Mouse (Mus musculus) adrenal gland (tissue): ENCODE measurements around the gene Cdk6.
"Not testable (repeated sequence)": the region's sequence is repeated elsewhere in the genome, so short reads cannot be mapped to it uniquely, and the experiment has no call there.

ENCODE experiments used
- intact Hi-C: fragments of 180-260 bp; cut with DNase I; formaldehyde crosslinking; loops from one replicate; pipeline ENCODE4 v1.15.1; 2025

Cdk6 gene

DNA sequence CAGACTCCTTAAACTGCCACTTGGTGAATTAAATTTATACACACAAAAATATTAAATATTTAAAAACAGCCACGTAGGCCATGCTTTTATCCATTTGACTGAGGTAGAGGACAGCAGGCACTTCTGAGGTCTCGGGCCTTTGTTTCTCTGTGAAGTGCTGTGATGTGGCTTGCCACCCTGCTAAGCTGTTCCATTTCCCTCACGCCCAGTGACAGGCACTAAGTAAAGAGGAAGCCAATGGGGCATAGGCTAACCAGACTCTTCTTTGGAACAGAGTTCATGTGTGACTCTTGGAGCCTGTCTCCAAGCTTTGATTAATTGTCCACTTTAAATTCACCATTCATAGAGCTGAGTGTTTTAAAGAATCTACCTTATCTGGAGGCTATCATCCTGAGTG is 79.5 kb downstream of the Cdk6 start:
- intact Hi-C loops: no loop called here

DNA sequence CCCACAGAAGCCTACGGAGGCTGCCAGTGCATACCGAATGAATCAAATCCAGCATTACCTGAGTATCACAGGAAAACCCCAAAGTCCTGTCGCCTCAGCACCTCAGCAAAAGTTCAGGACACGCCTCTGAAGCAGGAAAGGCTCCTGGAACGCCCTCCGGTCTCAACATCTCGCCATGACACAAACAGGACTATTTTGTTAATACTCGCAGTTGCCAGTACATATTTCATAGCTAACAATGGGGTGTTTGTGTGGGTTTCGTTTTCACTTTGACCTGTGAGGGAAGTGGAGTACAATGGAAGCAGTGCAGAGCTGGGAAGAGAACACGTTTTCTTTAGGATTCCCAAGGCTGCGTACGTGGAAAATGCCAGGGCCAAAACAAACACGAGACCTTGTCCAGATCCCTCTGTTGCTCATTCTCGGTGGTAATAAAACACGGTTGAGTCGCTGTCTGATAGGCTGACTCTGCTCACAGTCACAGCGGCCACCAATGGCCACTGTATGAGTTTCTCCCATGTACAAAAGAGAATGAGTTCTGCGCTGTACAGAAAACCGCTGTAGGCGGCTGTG is 91.9 kb downstream of the Cdk6 start:
- intact Hi-C loops: not testable (repeated sequence)

DNA sequence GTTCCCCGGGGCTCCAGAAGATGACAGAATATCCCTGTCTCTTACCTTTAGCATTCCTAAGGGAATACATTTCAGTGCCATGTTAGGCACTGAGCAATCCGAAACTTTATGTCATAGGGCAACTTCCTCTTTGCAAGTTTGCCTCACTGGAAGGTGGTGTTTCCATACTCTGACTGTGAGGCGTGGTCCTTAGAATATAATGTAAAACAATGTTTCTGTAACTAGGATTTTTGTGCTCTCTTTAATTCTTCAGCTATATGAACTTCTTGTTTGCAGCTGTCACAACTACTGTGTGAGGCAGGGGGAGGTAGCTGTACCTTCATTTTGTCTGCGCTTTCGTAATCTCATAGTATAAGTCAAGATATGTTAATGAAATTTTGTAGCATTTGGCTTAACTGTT is 92.8 kb downstream of the Cdk6 start:
- intact Hi-C loops: not testable (repeated sequence)

DNA sequence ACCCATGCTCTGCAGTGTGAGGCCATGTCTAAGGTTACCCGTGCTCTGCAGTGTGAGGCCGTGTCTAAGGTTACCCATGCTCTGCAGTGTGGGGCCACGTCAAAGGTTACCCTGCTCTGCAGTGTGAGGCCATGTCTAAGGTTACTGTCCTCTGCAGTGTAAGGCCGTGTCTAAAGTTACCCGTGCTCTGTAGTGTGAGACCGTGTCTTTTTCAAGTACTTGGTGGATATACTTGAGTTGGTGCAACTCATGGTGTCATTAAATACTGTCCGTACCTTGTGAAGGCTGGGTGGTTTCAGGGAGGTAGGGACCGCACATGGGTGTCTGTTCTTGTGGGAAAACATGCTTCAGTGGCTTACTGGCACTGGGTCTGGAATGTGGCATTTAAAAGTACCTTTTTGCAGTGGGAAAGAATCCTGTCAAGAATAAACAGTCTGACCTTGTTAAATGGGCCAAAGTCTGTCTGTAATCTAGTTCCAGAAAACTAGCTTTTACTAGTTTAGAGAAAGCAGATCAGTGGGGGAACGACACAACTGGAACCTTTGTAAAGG is 97.2 kb downstream of the Cdk6 start:
- intact Hi-C loops: not testable (repeated sequence)

DNA sequence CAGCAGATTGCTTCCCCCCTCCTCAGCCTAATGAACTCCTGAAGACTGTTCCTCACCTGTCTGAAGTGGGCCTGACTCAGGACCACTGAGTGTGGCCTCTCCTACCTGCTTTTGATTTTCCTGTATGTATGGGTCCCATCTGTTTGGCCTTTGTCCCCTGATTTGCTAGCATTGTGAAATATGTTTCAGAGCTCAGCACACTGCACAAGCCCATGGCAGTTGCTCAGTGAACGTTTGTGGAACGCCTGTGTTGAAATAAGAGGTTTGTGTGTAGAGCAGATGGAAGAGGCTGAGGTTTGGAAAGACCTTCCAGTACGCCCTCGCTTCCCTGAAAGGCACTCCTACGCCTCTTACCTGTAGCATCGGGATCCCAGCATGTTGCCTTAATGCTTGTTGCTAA is 98.1 kb downstream of the Cdk6 start:
- intact Hi-C loops: not testable (repeated sequence)

DNA sequence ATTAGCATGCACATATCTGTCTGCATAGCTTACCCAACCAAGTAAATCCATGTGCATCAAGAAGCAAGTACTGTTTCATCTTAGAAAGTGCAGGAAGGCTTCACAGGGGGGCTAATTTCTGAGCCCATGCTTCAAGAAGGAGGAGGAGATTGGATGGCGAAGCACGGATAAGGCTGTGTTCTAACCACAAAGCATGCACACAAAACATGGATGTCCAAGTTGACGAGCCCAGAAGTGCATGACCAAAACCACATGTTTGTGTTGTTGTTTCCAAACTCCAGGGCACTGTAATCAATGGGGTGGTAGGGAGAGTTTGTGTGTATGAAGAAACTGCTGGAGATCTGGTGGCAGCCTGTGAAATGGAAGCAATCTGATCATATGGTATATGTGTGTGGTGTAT is 101.2 kb downstream of the Cdk6 start:
- intact Hi-C loops: not testable (repeated sequence)

DNA sequence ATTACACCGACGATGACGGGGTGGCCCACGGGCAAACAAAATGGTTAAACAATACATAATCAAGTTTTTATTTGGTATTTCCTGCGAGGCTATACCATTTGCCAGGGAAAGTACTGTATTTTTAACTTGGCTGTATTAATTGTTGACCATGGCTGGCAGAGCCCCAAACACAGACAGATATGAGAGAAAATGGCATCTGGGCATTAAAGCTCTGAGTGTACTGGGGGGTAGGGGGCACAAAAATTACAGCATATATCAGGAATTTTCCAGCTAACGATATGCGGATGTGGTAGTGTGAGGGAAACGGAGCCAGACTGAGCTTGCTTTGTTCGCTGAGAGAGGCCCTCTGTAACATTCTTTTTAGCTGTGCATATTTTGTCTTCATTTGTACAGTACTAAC is 109.9 kb downstream of the Cdk6 start:
- intact Hi-C loops: not testable (repeated sequence)

DNA sequence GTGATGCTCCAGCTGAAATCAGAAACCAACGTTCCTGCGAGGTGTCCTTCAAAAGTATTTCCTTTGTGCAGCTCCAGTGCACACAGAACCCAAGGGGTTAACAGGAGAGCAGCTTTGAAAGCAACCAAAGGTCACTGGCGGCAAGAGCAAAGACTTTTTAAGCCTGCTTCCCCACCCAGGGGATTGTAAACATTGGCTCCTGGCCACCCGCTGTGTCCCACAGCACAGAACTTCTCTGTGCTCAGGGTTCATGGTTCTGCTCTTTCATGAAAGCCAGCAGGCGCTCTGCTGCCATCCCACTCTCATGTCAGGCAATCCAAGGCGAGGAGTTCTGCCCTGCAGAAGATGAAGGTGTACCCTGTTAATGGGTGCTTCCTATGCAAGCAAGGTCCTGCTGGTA is 112.7 kb downstream of the Cdk6 start:
- intact Hi-C loops: not testable (repeated sequence)

DNA sequence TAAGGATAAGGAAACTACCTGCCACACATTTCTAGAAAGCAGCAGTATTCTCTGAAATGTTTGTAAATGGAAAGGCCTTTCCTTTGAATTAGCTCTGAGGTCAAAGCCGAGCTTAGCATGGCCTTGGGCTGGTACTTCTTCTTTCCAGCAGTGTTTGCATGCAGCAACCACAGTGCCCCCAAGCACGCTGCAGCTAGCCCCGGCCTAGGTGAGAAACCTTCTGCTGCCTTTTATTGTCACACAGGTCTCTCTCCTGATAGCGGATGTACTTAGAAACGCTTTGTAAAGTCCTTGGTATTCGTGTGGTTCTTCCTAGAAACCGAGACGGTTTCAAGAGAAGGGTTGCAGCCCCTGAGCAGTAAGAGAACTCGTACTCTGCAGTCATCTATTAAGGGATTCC is 119.6 kb downstream of the Cdk6 start:
- intact Hi-C loops: no loop called here

DNA sequence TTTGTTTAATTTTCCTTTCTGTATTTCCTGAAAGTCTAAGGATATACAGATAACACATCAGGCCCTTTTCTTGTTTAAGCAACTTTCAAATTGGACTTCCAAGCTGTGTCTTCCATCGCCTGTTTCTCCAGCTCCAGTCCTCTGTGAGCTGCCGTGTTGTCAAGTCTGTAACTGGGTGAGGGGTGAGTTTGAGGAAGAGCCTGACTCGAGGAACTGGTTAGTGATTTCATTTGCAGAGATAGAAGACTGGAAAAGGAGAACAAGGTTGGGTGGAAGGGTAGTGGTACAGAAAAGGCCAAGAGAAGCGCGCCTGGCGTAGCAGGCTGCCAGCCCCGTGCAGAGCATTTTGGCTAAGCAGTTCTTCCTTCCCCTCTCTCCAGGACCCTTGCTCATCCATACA is 120.1 kb downstream of the Cdk6 start:
- intact Hi-C loops: no loop called here

DNA sequence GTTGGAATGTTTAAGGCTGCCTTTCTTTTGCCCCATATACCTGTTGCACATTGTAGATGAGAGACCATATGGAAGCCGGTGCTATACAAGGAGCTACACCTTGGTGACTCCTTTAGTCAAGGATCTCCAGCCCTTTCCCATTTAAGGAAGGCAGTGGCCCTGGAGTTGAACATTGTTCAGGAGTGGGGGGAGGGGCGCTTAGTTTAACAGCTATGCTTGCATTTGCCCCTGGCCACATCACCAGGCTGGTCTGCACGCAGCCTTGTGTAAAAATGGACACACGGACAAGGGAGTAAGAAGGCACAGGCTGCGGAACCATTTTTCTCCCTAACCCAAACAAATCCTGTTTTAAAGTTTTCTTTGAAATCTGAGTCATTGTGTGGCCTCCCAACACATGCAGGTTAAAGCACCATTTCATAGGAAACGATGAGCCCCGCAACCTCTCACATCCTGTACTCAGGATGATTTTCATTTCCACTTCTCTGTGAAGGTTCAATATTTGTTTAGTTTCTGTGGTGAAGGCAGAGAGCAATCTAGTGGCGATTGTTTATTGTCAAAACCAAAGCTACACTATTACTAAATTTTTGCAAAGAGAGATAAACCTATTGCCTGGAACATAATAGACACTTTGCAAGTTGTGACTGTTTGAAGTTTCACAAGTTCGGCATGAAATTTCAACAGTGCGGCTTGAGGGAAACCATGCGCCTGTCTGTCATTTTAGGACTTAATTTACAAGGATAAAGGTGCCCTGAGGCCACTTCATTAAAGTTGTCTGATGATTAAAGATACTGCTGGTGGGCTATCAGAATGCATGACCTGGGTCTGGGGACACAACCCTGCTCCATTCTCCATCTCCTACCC is 121.8 kb downstream of the Cdk6 start:
- intact Hi-C loops: no loop called here

DNA sequence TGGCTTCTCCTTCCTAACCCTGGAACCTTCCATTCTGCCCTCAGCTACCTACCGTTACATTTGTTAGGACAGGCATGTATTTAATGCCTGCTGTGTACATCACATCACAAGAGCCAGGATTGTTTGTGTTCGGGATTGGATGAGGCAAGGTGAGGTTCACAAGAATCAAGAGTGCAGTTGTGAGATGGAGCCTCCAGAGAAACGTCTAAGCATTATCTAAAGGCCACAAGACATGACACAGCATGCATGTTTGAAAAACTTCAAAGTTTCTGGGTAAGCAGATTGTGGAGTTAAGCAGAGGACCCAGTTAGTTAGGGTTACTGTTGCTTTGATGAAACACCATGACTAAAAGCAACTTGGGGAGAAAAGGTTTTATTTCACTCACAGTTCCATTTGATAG is 122.5 kb downstream of the Cdk6 start:
- intact Hi-C loops: no loop called here

DNA sequence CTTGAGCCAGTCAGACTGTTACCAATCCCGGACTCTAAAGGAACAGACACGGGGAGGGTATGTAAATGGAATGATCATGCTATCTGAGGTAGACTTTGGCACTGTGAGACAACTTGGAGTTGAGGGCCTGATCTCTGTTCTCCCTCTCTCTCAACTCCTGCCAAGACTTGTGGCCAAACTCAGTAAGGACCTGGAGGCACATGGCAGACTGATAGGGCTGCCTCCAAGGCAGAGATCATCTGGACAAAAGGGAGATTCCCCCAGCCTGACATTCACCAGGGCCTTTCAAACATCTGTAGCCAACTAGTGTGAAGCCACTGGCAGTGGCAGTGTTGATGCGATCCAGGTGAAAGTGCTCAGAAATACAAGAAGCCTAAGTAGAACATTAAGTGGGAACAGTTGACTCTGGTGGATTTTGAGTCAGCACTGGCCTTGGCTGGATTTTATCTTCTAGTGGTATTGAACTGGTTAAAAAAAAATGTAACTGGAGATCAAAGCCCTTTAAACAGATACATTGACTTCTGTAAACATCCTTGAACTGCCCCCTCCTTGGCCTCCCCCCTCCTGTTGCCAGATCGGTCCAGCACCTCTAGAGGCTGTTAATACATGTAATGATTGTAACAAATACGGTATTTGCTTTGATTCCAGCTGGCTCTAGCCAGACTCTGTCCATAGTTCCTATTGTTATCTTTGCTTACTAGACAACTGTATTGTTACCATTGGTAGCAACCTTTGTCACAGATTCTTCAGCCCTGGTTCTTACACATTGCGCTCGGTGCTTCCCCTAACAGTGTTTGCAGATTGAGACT is 125.0 kb downstream of the Cdk6 start:
- intact Hi-C loops: no loop called here

DNA sequence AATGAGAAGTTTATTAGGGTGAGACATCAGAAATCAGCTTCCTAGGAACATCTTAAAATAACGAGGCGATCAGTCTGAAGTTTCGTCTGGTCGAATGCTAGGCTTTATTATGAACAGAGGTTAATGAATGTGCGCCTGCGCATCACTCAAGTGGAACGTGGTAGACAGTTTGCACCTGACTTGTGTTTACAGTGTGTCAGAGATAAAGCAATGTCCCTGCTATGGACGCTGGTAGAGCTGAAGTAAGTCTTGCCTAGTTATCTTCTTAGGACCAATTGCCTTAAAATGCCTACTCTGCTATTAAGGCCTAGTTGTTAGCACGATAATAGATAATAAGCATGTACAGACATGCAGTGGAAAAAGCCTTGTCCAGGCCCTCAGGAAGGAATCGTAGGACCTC is 129.6 kb downstream of the Cdk6 start:
- intact Hi-C loops: no loop called here

DNA sequence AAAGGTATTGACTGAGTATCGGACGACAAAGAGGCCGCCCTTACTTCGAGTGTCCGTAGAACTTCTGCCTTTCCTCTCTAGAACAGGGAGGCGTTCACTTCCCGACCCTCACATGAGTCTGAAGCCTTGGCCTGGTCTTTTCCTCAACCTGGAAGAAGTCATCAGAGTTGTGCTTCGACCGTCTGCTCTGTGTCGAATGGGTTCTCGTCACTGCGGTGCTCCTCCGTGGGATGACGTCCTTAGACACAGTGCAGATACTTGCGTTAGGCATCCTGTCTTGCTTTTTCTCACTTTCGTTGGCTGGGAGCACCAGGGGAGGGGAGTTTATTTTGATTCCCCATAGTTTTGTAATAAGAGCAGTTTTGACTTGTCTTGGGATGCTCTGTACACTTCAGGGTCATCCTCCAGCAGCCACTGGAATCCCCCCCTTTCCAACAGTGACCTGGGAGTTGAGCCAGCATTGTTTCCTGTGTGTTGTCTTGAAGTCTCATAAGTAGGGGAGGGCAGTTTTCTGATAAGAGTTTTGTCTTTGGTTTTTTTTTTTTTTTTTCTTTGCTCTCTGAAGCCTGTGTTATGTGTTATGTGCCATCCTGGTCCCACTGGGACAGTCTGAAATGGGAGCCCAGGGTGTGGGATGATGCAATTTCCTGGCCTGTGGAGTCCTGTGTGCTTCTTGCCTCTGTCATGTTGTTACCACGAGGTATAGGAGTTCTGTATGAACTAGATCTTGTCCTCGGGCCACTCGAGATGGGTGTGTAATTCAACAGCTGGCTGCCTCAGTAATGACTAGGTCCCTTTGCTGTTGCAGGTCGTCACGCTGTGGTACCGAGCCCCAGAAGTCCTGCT is 131.2 kb downstream of the Cdk6 start:
- intact Hi-C loops: no loop called here

DNA sequence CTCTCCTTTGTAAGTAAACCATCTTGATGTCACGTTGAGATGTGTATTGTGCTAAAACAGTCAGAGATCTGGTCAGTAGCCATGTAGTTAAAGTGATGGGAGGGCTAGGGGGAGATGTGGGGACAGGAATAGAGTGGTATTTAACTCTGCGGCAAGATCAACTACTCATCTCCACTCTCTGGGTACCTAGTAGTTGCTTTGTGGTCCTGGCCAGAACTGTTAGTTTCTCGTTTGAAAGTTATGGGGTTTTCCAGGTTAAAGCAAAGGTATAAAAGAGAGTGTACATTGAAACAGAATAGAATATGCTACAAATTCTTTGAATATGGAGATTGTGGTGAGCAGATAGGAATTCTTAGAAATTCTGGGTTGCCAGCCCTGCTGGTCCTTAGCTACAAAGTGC is 136.4 kb downstream of the Cdk6 start:
- intact Hi-C loops: no loop called here

DNA sequence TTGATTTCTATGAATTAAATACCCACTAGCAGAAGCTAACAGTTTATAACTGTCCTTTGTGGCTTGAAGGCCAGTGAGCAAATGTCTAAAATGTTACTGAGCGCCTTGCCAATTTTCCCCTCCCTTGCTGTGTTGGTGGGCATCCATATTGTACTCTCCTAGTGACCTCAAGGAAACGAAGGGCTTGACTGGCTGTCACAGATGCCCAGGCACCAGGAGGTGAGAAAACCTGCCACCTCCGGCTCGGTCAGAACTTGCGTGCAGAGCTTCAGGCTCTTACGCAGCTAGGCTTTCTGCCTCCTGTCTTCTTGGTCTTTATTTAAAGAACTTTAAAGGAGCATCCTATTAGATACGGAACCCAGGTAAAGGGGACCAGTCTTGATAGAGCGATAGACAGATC is 136.9 kb downstream of the Cdk6 start:
- intact Hi-C loops: no loop called here

DNA sequence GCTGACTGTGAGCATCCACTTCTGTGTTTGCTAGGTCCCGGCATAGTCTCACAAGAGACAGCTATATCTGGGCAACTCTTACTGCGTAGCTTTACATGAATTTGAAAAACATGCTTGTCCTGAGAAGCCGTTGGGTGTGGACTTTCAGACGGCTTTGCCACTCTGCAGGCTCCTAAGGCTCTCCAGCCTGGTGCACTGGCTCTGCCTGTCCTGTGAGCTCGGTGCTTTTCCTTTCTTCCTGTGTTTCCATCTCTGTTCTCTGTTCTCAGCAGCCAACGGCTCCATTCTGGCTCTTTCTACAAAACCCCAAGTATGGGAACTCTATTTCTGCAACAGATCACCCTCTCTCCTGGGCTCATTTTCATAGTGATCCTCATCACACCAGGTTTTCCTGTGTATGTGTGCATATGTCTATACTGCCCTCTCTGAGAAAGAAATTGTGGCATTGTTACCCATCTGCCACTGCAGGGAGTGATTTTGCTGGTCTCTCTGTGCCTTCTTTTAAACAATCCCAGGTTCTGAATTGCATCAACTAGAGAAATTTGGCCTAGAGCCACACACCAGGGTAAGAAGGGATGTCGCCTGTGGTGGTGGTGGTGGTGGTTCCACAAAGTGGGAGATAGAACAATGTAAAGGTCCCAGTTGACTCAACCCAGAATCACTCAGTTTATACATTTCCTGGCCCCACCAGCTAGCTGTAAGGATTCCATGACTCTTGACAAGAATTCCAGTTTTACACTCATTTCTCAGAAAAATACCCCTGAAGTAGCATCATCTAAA is 137.9 kb downstream of the Cdk6 start:
- intact Hi-C loops: no loop called here

DNA sequence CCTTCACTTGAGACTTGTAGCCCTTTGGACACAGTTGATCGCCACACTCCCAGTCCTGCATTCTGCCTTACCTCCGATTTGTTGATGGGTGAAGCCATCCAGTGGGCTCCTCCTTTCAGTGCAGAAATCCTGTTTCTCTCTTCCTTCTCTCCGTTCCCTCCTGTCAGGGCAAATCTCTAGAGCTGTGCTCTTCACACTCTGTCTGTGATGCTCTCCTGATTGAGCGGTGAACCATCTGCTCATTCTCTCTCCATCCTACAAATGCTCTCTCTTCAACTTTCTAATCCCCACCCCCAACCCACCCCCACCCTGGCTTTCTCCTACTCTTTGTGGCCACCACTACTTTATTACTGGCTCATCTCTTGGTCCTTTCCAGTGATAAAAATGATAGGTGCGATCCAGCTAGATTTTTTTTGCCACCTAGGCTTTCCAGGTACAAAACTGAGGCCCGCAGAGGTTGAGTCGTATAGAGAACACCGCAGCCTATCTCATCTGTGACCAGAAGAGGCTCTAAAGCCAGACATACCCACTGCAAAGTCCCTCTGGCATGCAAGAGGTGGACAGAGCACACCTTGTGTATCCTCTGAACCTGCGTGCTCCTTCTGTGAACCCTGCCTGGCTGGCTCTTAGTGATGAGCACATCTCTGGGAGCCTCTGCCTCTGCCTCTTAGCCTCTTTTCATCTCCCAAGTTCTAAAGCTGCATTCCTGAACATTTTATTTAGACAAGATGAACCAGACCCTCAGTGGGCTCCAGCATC is 139.5 kb downstream of the Cdk6 start:
- intact Hi-C loops: no loop called here

DNA sequence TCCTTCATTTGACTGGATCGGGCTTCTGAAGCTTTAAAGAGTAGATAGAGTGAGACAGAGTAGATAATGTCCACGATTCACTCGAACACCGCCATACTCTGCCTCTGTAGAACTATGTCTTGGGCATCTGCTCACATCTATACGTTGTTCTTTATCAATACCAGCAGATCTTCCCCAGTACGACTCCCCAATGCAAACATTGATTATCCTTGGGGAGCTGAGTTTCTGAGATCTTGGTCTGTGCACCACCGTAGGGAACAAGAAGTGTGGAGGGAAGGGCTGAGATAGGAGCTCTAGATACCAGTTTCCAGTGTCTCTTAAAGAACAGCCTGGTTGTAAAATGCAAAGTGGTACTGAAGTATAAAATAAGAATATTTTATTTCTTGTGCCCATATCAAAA is 141.2 kb downstream of the Cdk6 start:
- intact Hi-C loops: no loop called here
